Mouse (Mus musculus) megakaryocyte, adult 5-6 weeks (primary cell): Measurements from ENCODE around the gene Kctd15. TPM values are rescaled to one million over a fixed set of nuclear protein-coding genes. Genes with fewer than 3 reads are reported as not detected.

Source experiments
- ATAC-seq: 2 replicates; pipeline ENCODE4 v1.8.0; 2016; ENCODE audit warnings: mild to moderate bottlenecking, inconsistent platforms; ENCODE audit not compliant: poor library complexity, severe bottlenecking
- total RNA-seq, 2 experiments: library from RNA; stranded (forward) in 1 of 2; stranded (reverse) in 1 of 2; fragments of 153-499, 151-499 nt in 1 of 2; fragments of 221-1000, 200-1000 nt in 1 of 2; gene quantifications; 2 replicates each; pipeline versions ENCODE4 v1.2.3 to v1.2.4; 2015 to 2017

Kctd15 gene
- total RNA-seq (2015) (0.30 TPM in 1 of 2 replicates, not detected in the other), total RNA-seq (2017) (0.07 TPM in 1 of 2 replicates, not detected in the other)

- ATAC-seq: no peak
Observed at GRCm38 (mm10) chr7:34656632-34657031, at the start of gene Kctd15. TSS of gene Kctd15 (minus strand) at chr7:34656732.

- ATAC-seq: no peak
Observed at GRCm38 (mm10) chr7:34704401-34704800, 47.9 kb upstream of the Kctd15 start.

- no peak for ATAC-seq
Observed at GRCm38 (mm10) chr7:34703437-34703836, 46.9 kb upstream of the Kctd15 start.

GRCm38 (mm10) chr7:34702718-34703351, 46.3 kb upstream of the Kctd15 start:
- ATAC-seq: no peak

GRCm38 (mm10) chr7:34699888-34700287, 43.4 kb upstream of the Kctd15 start:
- ATAC-seq: no peak

- ATAC-seq: no peak
Observed at GRCm38 (mm10) chr7:34698221-34698620, 41.7 kb upstream of the Kctd15 start.

- ATAC-seq: no peak
Observed at GRCm38 (mm10) chr7:34696086-34696485, 39.6 kb upstream of the Kctd15 start.

GRCm38 (mm10) chr7:34694898-34695297, 38.4 kb upstream of the Kctd15 start:
- no peak for ATAC-seq

GRCm38 (mm10) chr7:34693916-34694315, 37.4 kb upstream of the Kctd15 start:
- no peak for ATAC-seq

GRCm38 (mm10) chr7:34693072-34693471, 36.5 kb upstream of the Kctd15 start:
- no peak for ATAC-seq

- no peak for ATAC-seq
Observed at GRCm38 (mm10) chr7:34690111-34690510, 33.6 kb upstream of the Kctd15 start.

- no peak for ATAC-seq
Observed at GRCm38 (mm10) chr7:34689028-34689427, 32.5 kb upstream of the Kctd15 start.

- no peak for ATAC-seq
Observed at GRCm38 (mm10) chr7:34685801-34686200, 29.3 kb upstream of the Kctd15 start.

GRCm38 (mm10) chr7:34685176-34685575, 28.6 kb upstream of the Kctd15 start:
- no peak for ATAC-seq

GRCm38 (mm10) chr7:34680771-34681421, 24.4 kb upstream of the Kctd15 start:
- no peak for ATAC-seq

GRCm38 (mm10) chr7:34679886-34680285, 23.4 kb upstream of the Kctd15 start:
- ATAC-seq: no peak

GRCm38 (mm10) chr7:34675831-34676514, 19.4 kb upstream of the Kctd15 start:
- ATAC-seq: peak; percentile 59

- ATAC-seq: no peak
Observed at GRCm38 (mm10) chr7:34675120-34675790, 18.7 kb upstream of the Kctd15 start.

- no peak for ATAC-seq
Observed at GRCm38 (mm10) chr7:34672916-34673315, 16.4 kb upstream of the Kctd15 start.

GRCm38 (mm10) chr7:34671911-34672310, 15.4 kb upstream of the Kctd15 start:
- peak; percentile 97 for ATAC-seq

- no peak for ATAC-seq
Observed at GRCm38 (mm10) chr7:34670778-34671177, 14.2 kb upstream of the Kctd15 start.
